Mouse (Mus musculus): ENCODE measurements around the gene 5330417C22Rik. TPM values are rescaled to one million over a fixed set of nuclear protein-coding genes. Genes with fewer than 3 reads are reported as not detected.
"Not testable (repeated sequence)": the region's sequence is repeated elsewhere in the genome, so short reads cannot be mapped to it uniquely, and the experiment has no call there.

Gene 5330417C22Rik
- polyA plus RNA-seq, 1 experiment from 2014 or later: 9.5 TPM

DNA sequence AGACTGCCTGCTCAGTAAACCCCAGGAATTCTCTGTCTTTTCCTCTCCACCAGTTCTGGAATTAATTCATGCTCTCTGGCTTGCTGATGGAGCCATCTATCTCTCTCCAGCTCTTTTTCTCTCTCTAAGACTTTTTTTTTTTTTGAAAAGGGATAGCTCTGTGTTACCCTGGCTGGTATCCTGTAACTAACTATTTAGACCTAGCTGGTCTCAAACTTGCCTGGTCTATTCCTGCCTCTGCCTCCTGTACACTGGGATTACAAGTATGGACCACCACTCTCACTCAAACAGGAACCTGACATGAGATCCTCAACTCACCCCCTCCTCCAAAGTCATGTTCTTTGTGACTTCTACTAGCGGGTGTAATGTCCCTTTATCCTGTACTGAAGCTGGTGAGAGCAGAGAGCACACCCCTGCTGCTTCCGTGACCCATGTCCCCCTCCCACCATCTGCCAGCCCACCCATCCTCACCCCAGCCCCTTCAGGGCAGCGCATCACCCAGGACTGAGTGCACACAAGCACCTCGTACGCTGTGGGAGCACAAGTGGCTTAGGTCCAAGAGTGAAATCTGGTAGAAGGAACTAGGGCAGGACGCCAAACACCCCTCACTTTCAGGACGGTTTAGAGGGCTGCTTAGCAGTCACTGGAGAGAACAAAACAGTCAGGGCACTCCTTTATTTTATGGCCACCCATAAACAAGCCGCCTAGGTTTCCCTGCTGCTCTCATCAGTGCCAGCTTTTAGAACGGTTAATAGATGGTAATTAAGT is 25.4 kb downstream of the 5330417C22Rik start:
- no peaks in the 10 kb centered on the region for H3K36me3 ChIP-seq (ENCODE audit: control insufficient read depth, insufficient read depth, low read length)
- 12% methylated on average over 9 of the region's 9 CpGs for WGBS
- ATAC-seq (replicated peaks; ENCODE audit: low FRiP score, low TSS enrichment, low read depth) (peak; percentile 56; the same call in 1 of the 2 replicates), DNase-seq (ENCODE audit: low spot score) (peak; percentile 63)
- 0 out of 2 replicates have a peak overlapping the region, but pooled peaks have one; percentile 4 for H3K27ac ChIP-seq (ENCODE audit: low read depth)
- no peak overlapping the region for H3K4me3 ChIP-seq (ENCODE audit: low read depth, low read length)
- no peaks in the 10 kb centered on the region for H3K9me3 ChIP-seq (ENCODE audit: control insufficient read depth, low read length)
- no peaks in the 10 kb centered on the region; the same call in 1 of the 2 replicates for H3K4me1 ChIP-seq (replicated peaks; ENCODE audit: control insufficient read depth, insufficient read depth, low read length)
- H3K27me3 ChIP-seq (replicated peaks; ENCODE audit: control insufficient read depth, insufficient read depth, low read length): no peaks in the 10 kb centered on the region
- H3K4me2 ChIP-seq (ENCODE audit: low read length): peak overlapping the region; percentile 28
- no peak overlapping the region for H3K9ac ChIP-seq (ENCODE audit: low read length)

DNA sequence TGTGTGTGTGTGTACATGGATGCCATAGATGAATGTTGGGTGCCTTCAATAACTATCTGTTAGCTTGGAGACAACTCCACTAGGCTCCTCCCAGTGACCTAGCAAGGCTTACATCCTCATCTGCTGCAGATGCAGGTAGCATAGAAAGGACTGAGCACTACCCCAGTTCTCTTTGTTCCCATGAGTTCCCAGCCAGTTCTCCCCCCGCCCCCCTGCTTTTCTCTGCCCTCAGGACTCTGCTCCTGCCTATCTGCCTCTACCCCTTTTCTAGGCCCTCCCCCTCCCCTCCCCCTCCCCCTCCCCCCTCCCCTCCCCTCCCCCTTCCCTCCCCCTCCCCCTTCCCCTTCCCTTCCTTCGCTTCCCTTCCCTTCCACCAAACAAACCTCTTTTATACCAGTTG is 26.2 kb downstream of the 5330417C22Rik start:
- Histone ChIP-seq H3K4me1 (replicated peaks; ENCODE audit: control insufficient read depth, insufficient read depth, low read length) (no peaks in the 10 kb centered on the region; the same call in 1 of the 2 replicates), H3K9me3 (ENCODE audit: control insufficient read depth, low read length) (no peaks in the 10 kb centered on the region), H3K4me3 (ENCODE audit: low read depth, low read length) (no peak overlapping the region), H3K27me3 (replicated peaks; ENCODE audit: control insufficient read depth, insufficient read depth, low read length) (no peaks in the 10 kb centered on the region), H3K9ac (ENCODE audit: low read length) (no peak overlapping the region), H3K4me2 (ENCODE audit: low read length) (no peak overlapping the region), H3K27ac (ENCODE audit: low read depth) (no peak overlapping the region), H3K36me3 (ENCODE audit: control insufficient read depth, insufficient read depth, low read length) (no peaks in the 10 kb centered on the region)
- DNase-seq (ENCODE audit: low spot score) (no peak), ATAC-seq (replicated peaks; ENCODE audit: low FRiP score, low TSS enrichment, low read depth) (no peak)
- WGBS: 82% methylated on average over 2 of the region's 2 CpGs

DNA sequence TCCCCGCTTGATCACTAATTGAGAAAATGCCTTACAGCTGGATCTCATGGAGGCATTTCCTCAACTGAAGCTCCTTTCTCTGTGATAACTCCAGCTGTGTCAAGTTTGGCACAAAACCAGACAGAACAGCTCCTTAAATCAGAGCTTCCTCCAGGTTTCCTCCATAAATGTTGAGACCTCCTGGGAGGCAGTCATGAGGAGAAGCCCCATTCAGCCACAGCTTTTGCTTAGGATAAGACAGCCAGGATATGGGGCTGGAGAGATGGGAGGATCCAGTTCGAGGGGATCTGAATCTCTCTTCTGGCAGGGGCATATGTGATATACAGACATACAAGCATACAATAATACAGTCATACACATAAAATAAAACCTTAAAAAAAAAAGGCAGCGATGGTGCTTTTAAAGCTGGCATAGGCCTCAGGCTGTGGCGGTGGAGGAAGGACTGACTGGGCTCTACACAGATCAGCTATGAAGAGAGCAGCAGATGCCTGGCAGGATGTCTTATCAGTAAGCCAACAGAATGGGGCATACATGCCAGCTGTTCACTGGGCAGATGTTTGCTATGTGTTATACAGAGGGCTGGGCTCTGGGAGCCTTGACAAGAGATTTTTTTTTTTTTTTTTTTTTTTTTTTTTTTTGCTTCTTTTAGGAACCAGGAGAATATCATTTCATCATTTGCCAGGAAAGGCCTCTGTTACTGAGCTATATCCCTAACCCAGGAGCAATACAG is 27.4 kb downstream of the 5330417C22Rik start:
- no peak overlapping the region for H3K4me3 ChIP-seq (ENCODE audit: low read depth, low read length)
- H3K4me2 ChIP-seq (ENCODE audit: low read length): no peak overlapping the region
- WGBS: 67% methylated on average over 4 of the region's 4 CpGs
- H3K9ac ChIP-seq (ENCODE audit: low read length): no peak overlapping the region
- H3K36me3 ChIP-seq (ENCODE audit: control insufficient read depth, insufficient read depth, low read length): no peaks in the 10 kb centered on the region
- no peaks in the 10 kb centered on the region for H3K27me3 ChIP-seq (replicated peaks; ENCODE audit: control insufficient read depth, insufficient read depth, low read length)
- H3K27ac ChIP-seq (ENCODE audit: low read depth): 0 out of 2 replicates have a peak overlapping the region, but pooled peaks have one; percentile 1
- no peak; the same call in 1 of the 2 replicates for ATAC-seq (replicated peaks; ENCODE audit: low FRiP score, low TSS enrichment, low read depth)
- DNase-seq (ENCODE audit: low spot score): no peak
- H3K9me3 ChIP-seq (ENCODE audit: control insufficient read depth, low read length): no peaks in the 10 kb centered on the region
- no peaks in the 10 kb centered on the region; the same call in 1 of the 2 replicates for H3K4me1 ChIP-seq (replicated peaks; ENCODE audit: control insufficient read depth, insufficient read depth, low read length)

DNA sequence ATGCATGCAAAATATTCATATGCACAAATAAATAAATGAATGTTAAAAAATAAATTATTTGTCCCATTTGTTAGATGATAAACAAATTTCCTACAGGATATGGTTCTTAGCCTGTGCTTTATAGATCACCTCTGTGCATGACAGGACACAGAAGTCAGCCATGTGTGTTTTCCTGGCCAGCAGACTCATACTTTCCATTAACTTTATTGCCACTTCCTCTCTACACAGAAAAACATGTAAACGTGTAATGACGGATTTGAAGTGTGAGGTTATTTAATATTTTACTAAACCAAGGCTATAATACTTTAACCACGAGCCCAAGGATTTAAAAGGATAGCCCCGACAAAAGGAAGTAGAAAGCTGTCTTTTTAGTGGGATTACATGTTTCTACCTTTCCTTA is 32.4 kb downstream of the 5330417C22Rik start:
- DNase-seq (ENCODE audit: low spot score): no peak
- no peak overlapping the region for H3K9ac ChIP-seq (ENCODE audit: low read length)
- WGBS: 69% methylated on average over 4 of the region's 4 CpGs

DNA sequence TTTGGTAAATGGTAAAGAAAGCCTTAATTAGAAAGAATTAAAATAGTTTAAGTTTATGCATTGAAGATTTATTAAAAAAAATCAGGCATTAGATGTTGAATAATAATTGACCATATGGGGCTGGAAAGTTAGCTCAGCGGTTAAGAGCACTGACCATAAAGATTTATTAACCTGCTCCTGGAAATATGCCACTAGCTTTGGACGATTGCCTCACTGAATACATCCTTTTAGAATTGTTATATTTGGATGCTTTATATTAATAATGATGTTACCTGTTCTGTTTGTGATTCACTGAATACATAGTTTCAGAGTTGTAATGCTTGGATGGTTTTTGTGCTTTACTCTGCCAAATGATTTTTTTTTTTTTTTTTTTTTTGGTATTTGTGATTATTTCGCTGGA is 34.9 kb downstream of the 5330417C22Rik start:
- 71% methylated on average over 3 of the region's 3 CpGs for WGBS

More for the DNA sequence above, 32.4 kb downstream of the 5330417C22Rik start:
- Histone ChIP-seq H3K4me3 (ENCODE audit: low read depth, low read length) (no peak overlapping the region), H3K36me3 (ENCODE audit: control insufficient read depth, insufficient read depth, low read length) (no peaks in the 10 kb centered on the region), H3K4me1 (replicated peaks; ENCODE audit: control insufficient read depth, insufficient read depth, low read length) (no peaks in the 10 kb centered on the region), H3K27ac (ENCODE audit: low read depth) (no peak overlapping the region), H3K27me3 (replicated peaks; ENCODE audit: control insufficient read depth, insufficient read depth, low read length) (no peaks in the 10 kb centered on the region), H3K4me2 (ENCODE audit: low read length) (no peak overlapping the region), H3K9me3 (ENCODE audit: control insufficient read depth, low read length) (no peaks in the 10 kb centered on the region)
- no peak for ATAC-seq (replicated peaks; ENCODE audit: low FRiP score, low TSS enrichment, low read depth)

DNA sequence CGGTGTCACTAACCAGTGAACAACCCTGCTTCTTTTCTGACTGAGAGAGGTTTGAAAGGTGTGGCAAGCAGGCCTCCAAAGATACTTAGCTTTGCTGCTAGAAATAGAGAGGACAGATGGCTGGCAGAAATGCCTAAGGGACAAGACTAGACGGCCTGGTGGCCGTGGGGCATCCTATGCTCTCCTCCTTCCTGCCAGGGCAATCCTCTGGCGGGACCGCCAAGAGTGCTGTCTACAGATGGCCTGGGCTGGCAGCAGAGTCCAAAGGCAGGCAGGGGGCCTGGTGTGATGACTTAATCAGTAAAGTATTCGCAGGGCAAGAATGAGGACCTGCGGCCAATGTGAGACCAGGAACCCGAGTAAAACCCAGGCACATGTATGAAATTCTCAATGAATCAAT is 36.5 kb downstream of the 5330417C22Rik start:
- Histone ChIP-seq H3K36me3 (ENCODE audit: control insufficient read depth, insufficient read depth, low read length) (no peaks in the 10 kb centered on the region), H3K27ac (ENCODE audit: low read depth) (no peak overlapping the region), H3K9ac (ENCODE audit: low read length) (no peak overlapping the region), H3K4me1 (replicated peaks; ENCODE audit: control insufficient read depth, insufficient read depth, low read length) (no peaks in the 10 kb centered on the region), H3K4me3 (ENCODE audit: low read depth, low read length) (no peak overlapping the region), H3K4me2 (ENCODE audit: low read length) (no peak overlapping the region), H3K9me3 (ENCODE audit: control insufficient read depth, low read length) (no peaks in the 10 kb centered on the region), H3K27me3 (replicated peaks; ENCODE audit: control insufficient read depth, insufficient read depth, low read length) (no peaks in the 10 kb centered on the region)
- DNase-seq (ENCODE audit: low spot score): no peak
- WGBS: 63% methylated on average over 8 of the region's 8 CpGs
- no peak for ATAC-seq (replicated peaks; ENCODE audit: low FRiP score, low TSS enrichment, low read depth)

More for the DNA sequence above, 34.9 kb downstream of the 5330417C22Rik start:
- not testable (repeated sequence) for DNase-seq (ENCODE audit: low spot score); ATAC-seq (replicated peaks; ENCODE audit: low FRiP score, low TSS enrichment, low read depth); H3K4me3 ChIP-seq (ENCODE audit: low read depth, low read length); H3K27me3 ChIP-seq (replicated peaks; ENCODE audit: control insufficient read depth, insufficient read depth, low read length); H3K36me3 ChIP-seq (ENCODE audit: control insufficient read depth, insufficient read depth, low read length); H3K9me3 ChIP-seq (ENCODE audit: control insufficient read depth, low read length); H3K27ac ChIP-seq (ENCODE audit: low read depth); H3K4me2 ChIP-seq (ENCODE audit: low read length); H3K9ac ChIP-seq (ENCODE audit: low read length); H3K4me1 ChIP-seq (replicated peaks; ENCODE audit: control insufficient read depth, insufficient read depth, low read length)

DNA sequence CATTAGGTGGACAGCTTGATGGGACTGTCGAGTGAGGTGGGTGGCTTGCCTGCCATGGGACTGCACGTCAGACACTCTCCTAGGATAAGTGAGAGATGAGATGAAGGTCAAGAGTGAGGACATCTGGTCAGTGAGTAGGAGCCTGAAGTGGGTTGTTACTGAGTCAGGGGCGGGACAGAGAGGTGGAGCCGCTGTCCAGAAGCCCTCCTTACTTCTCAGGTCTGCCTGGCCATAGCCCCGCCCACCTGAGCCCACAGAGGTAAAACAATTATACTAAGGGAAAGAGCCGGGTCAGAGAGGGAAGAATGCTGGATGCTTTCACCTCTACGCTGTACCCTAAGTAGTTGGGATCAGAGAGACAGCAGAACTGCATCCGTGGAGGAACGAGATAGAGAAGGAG is 38.7 kb downstream of the 5330417C22Rik start:
- ATAC-seq (replicated peaks; ENCODE audit: low FRiP score, low TSS enrichment, low read depth): no peak
- Histone ChIP-seq H3K9ac (ENCODE audit: low read length) (no peak overlapping the region), H3K27ac (ENCODE audit: low read depth) (no peak overlapping the region), H3K4me1 (replicated peaks; ENCODE audit: control insufficient read depth, insufficient read depth, low read length) (no peaks in the 10 kb centered on the region), H3K36me3 (ENCODE audit: control insufficient read depth, insufficient read depth, low read length) (no peaks in the 10 kb centered on the region), H3K4me3 (ENCODE audit: low read depth, low read length) (no peak overlapping the region), H3K9me3 (ENCODE audit: control insufficient read depth, low read length) (no peaks in the 10 kb centered on the region), H3K4me2 (ENCODE audit: low read length) (no peak overlapping the region), H3K27me3 (replicated peaks; ENCODE audit: control insufficient read depth, insufficient read depth, low read length) (no peaks in the 10 kb centered on the region)
- no peak for DNase-seq (ENCODE audit: low spot score)
- WGBS: 27% methylated on average over 9 of the region's 9 CpGs

DNA sequence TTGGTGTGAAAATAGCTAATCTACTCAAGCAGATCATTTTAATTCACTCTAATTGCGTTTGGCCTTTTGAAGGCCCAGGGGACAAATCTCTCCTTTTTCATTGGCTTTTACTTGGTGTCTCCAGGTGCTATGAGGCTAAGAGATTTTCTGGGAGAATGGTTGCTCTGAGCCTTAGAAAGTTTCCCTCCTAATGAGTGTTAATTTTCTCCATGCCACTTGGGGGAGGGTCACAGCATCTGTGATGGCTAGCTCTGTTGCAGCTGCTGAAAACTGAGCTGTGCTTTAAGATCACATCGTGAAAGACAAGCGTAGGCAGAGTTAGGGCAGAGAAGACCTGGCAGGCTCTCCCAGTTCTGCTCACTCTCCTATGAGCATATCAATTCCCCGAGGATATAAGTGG is 40.9 kb downstream of the 5330417C22Rik start:
- Histone ChIP-seq H3K27me3 (replicated peaks; ENCODE audit: control insufficient read depth, insufficient read depth, low read length) (no peaks in the 10 kb centered on the region), H3K4me3 (ENCODE audit: low read depth, low read length) (no peak overlapping the region), H3K9me3 (ENCODE audit: control insufficient read depth, low read length) (no peaks in the 10 kb centered on the region), H3K4me2 (ENCODE audit: low read length) (no peak overlapping the region), H3K36me3 (ENCODE audit: control insufficient read depth, insufficient read depth, low read length) (no peaks in the 10 kb centered on the region), H3K27ac (ENCODE audit: low read depth) (no peak overlapping the region), H3K9ac (ENCODE audit: low read length) (no peak overlapping the region), H3K4me1 (replicated peaks; ENCODE audit: control insufficient read depth, insufficient read depth, low read length) (no peaks in the 10 kb centered on the region)
- no peak for DNase-seq (ENCODE audit: low spot score)
- 57% methylated on average over 4 of the region's 4 CpGs for WGBS
- no peak for ATAC-seq (replicated peaks; ENCODE audit: low FRiP score, low TSS enrichment, low read depth)
